Mouse (Mus musculus): ENCODE results near the gene Xrcc6. TPM values are rescaled to one million over a fixed set of nuclear protein-coding genes. Genes with fewer than 3 reads are reported as not detected.
"Not testable (repeated sequence)": the region's sequence is repeated elsewhere in the genome, so short reads cannot be mapped to it uniquely, and the experiment has no call there.

Gene Xrcc6
- polyA plus RNA-seq, 1 experiment from 2014 or later = 472 TPM

DNA sequence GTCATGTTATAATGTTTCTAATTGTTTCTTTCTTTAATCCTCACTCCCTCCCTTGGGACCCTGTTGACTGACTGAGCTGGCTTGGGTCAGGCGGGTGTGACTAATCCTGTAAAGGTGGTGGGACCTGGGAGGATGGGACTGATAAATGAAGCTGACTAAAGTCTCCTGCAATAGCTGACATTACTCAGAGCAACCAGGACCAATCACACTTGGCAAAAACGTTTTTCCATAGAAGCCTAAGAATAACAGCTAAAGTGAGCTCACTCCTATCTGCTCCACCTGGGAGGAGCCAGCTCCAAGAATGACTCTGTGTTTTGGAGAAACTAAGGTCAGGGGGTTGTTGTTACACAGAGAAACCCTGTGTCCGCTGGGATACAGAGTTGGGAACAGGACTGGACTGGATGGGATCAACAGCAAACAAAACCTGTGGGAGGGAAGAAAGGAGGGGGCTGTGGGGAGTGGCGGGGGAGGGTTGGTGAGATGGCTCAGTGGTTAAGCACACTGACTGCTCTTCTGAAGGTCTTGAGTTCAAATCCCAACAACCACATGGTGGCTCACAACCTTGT lies 22.6 kb upstream of the Xrcc6 start:
- DNase-seq (ENCODE audit: low spot score) = no peak

DNA sequence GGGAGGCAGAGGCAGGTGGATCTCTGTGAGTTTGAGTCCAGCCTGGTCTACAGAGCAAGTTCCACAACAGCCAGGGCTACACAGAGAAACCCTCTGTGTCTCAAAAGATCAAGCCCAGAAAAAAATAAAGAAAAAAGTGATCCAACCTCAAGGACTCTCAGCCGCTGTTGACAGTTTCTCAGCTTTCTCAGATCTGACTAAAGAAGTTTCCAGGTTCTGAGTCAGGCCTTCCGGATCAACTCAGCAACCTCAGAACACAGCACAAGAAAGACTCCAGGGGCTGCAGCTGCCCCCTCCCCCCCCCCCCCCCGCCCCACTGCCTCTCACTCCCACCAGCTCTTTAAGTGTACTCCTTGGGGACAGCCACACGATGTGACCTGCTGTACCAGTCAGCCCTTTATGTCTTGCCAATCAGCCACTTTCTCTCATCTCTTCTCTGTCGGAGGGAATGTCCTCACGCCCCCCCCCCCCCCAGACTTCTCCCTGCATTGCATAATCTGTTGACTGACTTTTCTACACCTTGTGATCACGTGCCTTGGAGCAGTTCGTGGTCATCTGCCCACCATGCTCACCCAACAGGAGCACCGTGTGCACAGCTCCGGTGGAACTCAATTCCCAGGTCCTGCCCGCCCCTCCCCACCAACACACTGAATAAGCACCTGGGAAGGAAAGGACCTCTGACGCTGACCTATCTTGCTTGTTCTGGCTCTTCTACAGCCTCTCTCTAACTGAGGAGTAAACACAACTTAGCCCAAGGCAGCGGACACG lies 21.4 kb upstream of the Xrcc6 start:
- no peak for DNase-seq (ENCODE audit: low spot score)

DNA sequence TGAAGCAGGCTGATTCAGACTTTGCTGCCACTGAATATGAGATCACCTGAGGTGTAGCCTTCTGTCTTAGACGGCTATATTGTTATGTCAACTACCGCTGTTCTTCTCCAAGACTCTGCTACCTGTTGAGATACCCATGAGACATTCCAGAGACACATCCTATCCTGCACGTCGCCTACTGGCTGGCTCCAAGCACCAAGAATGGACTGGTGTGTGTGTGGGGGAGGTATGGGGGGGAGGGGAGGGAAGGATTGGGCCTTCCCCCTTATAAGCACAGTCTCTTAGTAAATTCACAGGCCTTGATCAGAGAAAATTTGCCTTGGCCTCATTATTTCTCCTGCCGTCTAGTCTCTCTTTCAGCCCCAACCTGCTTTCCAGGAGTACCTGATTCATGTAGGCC lies 19.8 kb upstream of the Xrcc6 start:
- DNase-seq (ENCODE audit: low spot score) = no peak

DNA sequence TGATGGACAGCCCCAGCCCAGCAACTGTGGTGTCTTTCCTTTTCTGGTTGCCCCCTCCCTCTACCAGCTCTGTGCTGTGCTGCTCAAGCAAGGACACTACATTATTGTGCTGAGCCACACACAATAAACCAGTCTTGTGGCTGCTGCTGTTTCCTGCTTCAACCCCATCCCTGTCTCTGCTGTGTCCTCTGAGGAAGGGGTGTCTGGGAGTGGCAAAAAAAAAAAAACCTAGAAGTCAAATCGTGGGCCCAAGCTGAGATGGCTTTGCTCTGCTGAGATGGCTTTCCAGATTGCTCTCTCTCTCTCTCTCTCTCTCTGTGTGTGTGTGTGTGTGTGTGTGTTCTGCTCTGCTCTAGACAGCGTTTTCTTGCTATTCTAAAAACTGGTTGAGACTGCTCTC lies 19.2 kb upstream of the Xrcc6 start:
- no peak for DNase-seq (ENCODE audit: low spot score)

DNA sequence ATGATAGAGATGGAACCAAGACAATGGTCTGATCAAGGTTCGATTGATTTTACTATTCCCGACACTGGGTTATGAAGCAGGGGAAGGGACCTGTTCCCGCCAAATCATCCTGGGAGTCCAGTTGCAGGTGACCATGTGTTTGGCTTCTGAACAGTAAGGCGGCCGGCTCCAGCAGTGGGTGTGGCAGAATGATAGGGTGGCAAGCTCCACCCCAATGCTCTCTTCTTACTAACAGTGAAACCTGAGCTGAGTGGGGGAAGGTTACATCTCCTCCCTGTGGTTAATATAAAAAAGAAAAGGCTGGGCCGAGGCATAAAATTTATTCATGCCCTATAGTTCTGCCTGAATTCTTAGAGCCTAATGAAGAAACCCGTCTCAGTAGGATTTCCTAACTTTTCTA lies 18.5 kb upstream of the Xrcc6 start:
- DNase-seq (ENCODE audit: low spot score) = no peak

DNA sequence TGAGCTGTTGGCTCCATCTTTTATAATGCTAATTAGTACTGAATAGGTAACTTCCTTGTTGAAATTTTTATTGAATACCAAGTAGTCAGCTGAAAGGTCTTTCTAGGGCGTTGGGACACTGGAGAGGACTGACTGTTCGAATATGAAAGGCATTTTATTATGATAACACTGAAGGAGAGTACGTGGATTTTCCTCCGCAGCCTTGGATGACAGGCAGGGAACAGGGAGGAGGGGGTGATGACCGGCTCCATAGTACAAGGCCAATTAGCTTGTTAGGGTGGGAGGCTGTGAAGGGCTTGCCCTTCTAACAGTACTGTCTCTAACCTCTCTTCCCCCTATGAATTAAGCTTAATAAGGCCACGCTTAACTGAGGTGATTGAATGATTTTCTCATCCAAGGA lies 18.0 kb upstream of the Xrcc6 start:
- not testable (repeated sequence) for DNase-seq (ENCODE audit: low spot score)

DNA sequence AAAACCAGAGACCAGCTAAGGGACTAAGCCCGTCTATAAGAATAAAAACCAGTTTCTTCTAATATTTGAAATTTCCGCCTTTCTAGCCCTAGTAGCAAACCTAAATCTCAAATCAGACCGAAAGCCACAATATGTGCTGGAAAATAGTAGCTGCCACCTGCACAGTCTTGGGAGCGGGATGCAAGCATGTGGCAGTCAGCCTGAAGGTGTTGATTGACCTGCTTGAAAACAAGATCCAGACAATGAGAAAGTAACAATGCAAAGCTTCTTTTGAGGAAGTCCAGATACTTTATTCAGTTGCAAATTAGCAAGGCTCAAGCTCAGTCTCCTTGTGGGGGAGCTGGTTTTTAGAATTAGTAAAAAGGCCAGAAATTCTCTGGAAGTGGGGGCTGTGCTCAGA lies 17.1 kb upstream of the Xrcc6 start:
- not testable (repeated sequence) for DNase-seq (ENCODE audit: low spot score)

DNA sequence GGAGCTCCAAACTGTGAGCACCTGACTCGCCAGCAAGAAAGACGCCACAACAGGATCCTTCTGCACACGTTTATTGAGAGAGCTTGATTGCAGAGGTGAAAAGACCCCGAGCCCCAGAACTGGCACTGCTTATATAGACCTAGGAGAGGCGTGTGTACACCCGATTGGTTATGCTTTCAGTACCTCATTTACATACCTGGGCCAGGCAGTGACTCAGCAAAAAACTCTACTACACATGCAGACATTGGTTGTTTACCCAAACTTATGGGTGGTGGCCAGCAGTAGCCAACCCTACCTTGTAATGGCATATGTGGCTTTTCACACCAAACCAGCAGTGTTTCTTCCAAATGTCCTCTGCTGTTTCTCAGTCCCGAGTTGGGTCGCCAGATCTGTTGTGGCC lies 12.5 kb upstream of the Xrcc6 start:
- not testable (repeated sequence) for DNase-seq (ENCODE audit: low spot score)

DNA sequence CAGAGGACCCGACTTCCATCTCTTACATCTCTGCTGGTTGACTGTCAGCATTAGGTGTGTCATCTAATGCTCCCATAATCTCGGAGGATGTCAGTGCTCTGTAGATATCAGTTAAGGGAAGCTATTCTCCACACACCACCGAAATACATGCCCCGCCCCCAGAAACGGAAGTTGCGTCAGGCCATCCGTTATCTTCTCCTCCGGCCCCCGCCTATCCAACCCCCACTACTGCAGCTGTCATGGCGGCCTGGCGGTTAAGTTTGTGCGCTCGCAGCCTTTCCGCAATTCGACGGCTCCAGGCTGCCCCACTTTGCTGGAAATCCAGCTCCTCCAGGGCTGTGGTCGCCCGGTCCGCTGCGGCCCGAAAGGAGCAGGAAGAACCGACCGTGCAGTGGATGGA lies 7.3 kb upstream of the Xrcc6 start, which contains the start of gene 1700029P11Rik:
TSS of gene 1700029P11Rik (plus strand) at position 220 of the 400 bp plus-strand sequence.
- DNase-seq (ENCODE audit: low spot score) = no peak

DNA sequence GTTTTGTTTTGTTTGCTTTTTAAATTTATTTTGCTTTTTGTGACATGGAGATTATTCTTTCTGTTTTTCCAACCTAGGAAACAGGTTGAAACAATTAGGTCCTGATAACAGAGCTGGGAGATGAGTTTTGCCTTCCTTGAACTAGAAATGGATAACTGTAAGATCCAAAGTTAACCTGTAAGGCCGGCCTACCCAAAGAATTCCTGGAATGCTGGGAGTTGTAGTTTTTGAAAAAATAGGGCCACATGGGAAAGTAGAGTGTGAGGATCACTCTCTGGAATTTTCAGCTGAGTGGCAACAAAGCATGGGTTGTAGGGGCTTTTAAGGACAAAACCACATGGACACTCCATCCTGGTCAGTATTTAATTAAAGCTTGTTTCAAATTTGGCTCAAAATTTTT lies 5.5 kb upstream of the Xrcc6 start:
- DNase-seq (ENCODE audit: low spot score) = no peak

DNA sequence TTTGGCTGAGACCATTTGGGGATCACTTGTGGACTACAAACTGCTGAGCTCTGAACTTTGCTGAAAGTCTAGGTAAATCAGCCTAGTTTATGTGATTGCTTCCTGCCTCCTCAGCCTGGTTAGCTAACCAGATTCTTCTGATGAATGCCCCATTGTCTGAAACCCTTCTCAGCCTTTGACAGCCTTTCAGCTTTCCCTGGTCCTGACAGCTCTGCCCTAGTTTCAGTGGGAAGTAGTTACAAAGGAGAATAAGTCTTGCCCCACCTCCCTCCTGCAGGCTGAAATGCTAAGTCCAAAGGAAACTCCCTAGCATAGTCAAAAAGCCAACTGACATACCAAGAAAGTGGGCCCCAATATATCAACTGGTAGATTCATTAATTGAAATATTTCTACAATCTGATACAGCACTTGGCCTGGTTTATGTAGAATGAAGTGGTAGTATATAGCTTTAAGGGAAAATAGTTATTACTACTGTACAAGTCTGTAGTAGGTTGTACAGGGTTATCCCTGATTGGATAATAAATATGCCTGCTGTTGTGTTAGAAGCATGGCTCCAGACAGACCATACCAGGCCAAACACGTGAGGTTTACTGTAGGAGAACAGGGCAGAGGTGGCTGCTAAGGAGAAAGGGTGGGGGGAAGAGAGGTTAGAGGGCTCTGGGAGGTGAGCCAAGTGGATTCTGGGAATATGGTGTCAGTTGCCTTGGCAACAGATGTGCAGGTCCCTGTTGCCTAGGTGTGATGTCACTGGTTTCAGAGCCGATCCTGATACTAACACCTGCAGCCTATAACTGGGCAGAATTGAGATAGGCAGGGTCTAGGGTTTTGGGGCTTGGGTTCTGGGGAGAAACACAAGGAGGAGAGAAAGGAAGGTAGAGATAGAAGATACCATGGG lies 2.1 kb upstream of the Xrcc6 start:
- DNase-seq (ENCODE audit: low spot score) = no peak

DNA sequence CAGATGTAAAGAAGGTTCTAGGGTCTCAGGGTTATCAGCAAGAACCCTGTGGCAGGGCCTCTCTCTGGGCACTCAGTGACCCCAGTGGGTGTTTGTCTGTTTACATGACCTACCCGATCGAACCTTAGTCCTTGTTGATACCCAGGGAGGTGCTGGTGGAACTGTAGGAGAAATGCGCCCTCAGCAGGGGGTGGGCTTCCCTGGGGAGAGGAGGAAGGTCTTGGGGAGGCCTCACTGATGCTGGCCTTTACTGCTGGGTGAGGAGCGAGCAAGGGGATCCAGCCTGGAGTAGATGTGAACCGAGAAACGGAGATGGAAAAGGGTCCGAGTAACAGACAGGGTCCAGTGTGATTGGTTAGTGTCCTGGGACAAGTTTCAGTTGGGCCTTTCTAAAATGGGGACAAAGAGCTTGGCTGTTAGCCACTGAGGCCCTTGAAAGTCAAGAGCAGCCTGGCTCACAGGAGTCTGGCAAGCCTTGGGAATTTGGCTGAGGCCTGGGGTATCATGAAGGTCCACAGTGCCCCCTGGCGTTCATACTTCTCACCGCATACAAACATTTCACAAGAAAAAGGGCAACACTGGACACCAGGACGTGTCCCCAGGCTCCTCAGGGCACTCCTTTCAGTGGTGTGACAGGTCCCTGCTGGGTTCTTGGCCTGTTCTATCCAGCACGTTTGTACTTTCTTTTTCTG lies 1.9 kb downstream of the Xrcc6 start:
- peak; percentile 74 for DNase-seq (ENCODE audit: low spot score)

DNA sequence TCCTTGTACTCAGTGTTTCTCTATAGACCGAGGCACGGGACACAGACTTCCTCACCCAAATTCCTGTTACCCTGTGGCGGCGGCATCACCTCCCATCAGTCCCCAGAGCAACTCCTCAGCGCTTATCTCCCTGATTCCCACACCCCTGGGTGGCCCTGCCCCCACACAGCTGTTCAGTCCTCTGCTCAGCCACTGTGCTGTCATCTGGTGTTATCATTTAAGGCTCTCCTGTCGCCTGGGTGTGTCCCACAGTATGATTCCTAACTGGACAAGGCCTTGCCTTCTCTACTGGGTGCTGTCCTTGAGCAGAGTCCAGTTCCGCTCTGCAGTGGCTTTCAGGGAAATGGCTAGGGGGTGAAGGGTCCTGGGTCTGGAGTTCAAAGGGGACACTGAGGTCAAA lies 2.9 kb downstream of the Xrcc6 start:
- DNase-seq (ENCODE audit: low spot score) = no peak

DNA sequence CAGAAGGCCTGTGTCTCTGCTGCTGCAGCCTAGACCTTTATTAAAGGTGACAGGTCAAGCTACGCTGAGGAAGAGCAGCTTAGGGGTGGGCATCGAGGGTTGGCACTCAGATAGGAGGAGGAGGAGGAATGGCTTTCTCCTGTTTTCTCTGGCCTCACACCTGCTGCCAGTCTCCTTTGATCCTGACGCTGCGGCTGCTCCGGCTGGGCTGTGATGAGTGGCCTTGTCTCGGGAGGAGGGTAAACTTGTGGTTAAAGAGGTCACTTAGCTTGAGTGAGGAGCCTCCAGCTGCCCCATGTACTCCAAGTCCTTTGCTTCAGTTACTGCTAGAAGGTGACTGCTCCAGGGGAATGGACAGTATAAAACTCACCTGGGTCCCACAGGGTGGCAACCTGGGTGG lies 6.4 kb downstream of the Xrcc6 start:
- no peak for DNase-seq (ENCODE audit: low spot score)

DNA sequence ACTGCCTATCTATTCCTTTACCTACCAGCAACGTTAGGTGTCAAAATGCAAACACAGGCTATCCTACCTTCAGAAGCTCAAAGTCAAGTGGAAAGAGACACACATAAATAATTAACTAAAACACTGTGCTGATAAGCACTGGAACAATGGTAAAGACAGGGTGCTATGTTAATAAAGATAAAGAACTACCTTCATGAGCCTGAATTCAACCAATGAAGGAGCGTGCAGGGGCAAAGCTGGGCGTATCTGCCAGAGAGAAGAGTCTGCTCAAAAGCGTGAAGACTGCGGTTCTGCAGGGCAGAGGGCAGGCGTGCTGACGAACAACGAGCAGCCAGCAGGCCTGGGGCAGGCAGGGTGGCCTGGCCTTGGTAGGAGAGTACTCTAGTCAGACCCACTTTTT lies 16.6 kb downstream of the Xrcc6 start:
- DNase-seq (ENCODE audit: low spot score) = no peak

DNA sequence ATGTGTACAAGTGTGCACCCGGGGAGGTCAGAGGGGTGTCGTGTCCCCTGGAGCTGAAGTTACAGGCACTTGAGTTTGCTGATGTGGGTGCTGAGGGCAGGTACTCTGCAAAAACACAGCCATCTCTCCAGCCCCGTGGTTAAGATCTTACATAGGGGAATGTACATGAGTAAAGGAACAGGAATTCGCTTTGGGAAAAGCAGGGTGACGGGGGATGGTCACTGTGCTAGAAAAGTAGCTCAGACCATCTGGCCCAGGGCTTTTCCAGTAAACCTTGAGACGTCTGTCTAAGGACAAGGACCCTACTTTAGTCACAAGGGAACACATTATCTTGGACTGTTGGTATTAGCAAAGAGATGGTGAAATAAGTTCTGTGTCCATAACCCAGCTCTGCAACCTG lies 24.3 kb downstream of the Xrcc6 start:
- DNase-seq (ENCODE audit: low spot score) = no peak

DNA sequence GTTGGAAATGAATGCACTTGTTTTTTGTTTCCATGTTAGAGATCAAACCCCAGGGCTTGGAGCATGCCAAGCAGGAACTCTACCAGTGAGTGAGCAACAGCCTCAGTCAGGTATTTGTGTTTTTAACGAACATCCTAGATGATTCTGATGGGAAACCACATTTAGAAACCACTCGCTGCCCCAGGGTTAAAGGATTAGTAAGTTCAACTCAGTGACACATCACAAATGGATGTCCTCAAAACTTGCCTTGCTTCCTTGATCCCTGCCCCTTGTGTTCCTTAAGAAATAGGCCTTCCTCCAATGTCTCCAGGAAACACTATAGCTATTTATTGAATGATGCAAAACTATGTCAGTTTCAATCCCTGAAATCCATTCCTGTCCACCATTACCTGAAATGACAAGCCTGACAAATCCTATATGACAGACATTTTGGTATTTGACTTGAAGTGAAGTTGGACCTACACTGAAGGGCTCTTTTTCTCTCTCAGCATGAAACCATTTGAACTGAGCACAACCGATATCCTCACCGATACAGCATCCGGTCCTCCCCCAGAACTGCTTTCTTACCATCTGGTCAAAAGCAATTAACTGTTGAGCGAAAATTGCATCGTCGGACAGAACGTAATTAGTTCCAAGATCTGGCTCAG lies 27.2 kb downstream of the Xrcc6 start:
- DNase-seq (ENCODE audit: low spot score) = no peak

DNA sequence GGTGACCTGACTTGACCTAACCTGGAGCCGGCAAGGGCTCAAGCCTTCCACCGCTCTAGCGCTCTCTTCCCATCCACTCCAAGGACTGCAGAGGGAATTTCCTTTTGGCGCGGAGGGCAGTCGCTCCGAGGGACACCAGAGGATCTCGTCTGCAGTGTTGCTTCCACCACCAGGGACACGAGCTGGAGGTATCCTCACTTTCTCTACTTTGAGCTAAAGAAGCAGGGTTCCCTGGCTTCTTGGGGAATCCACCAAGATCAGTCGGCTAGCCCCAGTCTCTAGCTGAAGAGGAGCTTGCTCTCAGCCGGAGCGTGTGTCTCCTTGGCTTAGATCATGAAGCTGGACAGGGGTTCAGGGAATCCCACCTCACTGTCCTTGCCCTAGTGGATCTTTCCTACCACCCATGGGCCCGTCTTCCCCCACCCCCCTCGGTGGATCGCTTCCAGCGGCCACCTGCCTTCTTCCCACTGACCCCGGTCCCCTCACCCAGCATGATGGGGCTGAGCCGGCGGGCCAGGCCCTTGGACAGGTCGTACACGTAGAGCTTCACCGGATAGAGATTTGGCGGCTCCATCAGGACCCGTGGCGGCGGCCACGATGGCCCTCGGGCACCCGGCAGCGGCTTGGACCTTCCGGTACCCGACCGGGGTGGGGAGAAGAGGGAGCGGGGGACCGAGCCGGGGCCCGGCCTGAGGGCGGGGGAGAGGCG lies 27.9 kb downstream of the Xrcc6 start:
- peak; percentile 41 for DNase-seq (ENCODE audit: low spot score)

DNA sequence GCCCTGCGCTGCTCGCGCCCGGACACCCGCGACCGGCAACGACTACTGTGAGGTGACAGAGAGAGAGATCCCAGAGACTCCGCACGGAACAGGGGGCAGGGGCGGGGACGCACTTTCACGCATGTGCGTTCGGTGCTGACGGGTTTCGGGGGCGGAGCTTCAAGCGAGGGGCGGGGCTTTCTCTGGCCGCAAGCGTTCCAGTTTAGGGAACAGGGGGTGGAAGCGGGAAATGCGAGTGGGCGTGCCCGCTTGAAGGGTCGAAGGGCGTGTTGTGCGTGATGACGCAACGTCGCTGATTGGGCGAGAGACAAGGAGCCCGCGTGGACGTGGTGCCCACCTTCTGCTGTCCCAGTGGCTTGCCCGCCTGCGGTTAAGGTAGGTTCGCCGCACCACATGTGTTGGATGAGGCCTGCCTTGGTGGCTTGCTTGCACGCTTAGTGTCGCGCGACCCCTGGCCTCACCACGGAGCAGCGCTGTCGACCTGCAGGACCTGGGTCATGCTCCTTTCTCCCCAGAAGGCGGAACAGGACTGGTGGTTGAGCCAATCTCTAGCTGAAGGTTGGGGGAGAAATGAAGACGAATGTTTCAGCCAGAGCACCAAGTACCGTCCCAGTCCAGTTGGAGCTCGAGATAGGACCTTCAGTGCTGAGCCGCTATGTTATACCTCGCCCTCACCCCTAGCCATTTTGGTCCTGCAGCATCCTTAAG lies 28.6 kb downstream of the Xrcc6 start:
- peak; percentile 100 for DNase-seq (ENCODE audit: low spot score)

DNA sequence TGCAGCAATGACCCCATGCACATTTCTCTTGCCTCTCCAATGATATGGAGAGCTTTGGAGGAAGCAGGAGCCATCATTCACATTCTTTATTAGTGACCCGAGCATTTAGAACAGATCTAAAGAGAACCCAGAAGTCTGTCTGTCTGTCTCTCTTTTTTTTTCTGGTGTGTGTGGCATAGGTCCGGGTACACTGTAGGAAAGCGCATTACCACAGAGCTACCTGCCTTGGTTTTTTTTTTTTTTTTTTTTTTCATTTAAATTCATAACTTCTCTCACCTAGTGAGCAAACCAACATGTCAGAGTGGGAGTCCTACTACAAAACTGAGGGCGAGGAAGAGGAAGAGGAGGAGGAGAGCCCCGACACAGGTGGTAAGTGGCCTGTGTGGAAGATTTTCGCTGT lies 29.2 kb downstream of the Xrcc6 start:
- DNase-seq (ENCODE audit: low spot score) = no peak
